Mouse (Mus musculus) cerebellum, adult 18-20 months (tissue): ENCODE measurements around the gene Slc5a10.

Experiments
- DNase-seq, 2 experiments: peaks; one replicate each; pipeline ENCODE4 v3.0.0; 2021

The Slc5a10 gene

DNA sequence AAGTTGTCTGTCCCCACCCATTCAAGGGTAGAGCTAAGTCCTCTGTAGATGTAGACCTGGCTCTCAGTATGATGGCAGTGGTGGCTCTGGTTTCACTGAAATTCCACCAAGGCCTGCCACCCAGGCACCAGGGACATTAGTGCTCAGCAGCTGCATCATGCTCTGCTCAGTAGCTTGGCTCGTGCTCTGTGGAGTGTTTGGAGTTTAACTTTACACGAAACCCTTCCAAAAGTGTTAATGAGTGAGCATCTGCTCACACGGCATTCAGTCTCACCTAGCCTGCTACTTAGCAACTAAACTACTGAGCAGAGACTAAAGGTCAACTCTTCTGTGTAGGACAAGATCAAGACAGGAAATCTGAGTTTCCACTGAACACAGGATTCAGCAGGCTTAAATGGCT lies at the start of gene Slc5a10:
Gene Slc5a10 (minus strand): TSS at position 191 of the 400 bp plus-strand sequence.
- no peak for DNase-seq

DNA sequence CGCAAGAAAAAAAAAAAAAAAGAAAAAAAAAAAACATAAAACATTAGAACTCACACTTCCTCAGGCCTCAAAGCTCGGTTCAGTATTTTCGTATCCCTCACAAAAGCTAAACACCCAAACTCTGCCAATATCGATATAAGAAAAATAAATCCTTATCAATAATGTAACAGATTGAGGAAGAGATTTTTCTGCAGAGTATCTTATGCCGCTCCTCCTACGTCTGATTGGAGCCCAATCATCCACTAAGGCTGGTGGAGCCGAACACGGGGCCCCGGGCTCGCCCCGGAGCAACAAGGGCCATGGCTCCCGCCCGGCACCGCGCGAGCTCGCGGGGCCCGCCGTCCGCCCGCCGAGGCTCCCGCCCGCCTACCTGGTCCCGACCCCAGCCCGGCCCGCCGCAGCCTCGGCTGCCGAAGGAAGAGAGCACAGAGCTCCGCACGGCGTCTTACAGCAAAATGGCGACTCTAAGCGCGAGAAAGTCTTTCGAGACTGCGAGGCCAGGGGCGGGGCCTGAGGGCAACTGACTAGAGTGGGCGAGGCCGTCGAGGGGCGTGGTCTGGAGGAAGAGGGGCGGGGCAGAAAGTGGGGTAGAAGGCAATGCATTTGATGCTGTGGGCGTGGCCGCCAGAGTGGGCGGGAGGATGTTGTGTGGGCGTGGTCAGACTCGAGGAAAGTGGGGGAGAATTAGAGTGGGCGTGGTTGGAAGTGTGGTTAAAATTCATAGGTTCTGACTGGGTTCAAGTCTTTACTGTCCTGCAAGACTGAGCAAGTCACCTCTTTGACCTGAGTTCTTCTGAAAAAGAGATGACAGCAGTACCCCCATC lies 41.2 kb upstream of the Slc5a10 start, which contains the start of gene Prpsap2:
Gene Prpsap2 (minus strand): TSS at position 505 of the 824 bp plus-strand sequence.
- DNase-seq = peak; percentile 99 to 100

DNA sequence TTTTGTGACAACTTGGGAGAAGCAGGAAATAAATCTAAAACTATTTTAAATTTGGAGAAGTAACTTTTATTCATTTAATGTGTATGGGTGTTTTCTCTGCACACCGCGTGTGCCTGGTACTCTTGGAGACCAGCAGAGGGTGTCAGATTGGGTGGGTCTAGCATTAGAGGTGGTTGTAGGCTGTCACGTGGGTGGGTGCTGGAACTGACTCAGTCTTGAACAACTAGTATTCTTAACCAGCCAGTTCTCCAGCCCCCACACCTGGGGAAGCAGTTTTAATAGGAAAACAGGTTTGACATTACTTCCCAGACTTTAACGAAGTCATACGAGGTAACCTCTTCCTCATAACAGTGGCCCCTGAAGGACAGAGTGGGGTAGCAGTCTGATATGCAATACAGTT lies 39.9 kb upstream of the Slc5a10 start:
- DNase-seq = peak in 1 of 2 experiments; percentile 24

DNA sequence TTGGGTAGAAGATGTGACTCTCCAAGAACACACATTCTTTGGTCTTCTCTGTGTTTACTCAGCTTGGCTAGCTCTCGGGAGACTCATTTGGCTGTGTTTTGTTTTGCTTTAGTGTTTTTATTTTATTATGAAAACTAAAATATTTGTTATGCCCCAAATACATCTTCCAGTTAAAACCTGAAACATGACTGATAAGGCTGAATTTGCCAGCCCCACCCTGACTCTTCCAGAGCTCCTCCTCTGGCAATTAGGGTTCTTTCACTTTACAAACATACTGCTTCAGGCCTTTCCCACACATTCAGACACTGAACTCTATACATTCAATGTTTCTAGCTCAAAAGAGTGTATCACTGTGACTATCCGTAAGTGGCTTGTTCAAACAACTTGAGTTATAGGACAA lies 36.5 kb upstream of the Slc5a10 start:
- no peak for DNase-seq

DNA sequence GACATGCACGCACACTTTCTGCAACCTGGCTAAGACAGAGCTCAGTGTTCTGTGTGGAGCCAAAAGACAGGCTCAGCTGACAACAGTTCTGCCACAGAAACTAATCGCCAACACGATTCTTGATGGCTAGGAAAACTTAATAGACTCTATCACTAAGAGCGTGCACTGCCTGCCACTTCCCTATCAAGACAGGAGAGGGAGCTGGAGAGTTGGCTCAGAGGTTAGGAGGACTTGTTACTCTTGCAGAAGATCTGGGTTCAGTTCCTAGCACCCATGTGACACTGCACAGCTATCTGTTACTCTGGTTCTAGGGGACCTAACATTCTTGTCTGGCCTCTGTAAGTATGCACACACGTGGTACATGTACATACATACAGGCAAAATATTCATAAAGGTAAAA lies 31.0 kb upstream of the Slc5a10 start:
- no peak for DNase-seq

DNA sequence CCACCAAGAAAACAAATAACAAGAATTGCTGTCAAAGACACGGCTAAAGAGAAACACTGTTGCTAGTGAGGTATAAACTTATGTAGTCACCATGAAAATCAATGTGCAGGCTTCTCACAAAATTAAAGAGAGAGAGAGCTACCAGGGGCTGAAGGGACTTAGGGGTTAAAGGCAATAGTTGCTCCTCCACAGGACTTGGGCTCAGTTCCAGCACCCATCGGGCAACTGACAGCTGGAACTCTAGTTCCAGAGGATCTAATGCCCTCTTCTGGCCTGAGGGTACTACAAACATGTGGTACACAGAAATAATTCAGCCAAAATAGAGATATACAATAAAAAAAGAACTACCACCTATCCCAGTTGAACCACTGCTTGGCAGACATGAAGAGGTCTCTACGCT lies 26.5 kb upstream of the Slc5a10 start:
- no peak for DNase-seq

DNA sequence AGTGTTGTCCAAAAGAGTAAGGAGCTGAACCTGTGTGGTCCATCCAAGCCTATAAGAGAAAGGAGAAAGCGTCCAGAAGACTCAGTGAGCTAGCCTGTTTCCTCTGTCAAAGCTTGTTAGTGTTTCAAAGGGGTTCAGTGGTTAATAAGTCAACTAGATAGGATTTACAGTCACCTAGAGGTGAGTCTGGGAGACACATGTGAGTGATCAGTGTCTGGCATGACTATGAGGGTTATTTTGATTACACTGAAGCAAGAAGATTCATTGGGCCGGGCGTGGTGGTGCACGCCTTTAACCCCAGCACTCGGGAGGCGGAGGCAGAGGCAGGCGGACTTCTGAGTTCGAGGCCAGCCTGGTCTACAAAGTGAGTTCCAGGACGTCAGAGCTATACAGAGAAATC lies 25.2 kb upstream of the Slc5a10 start:
- DNase-seq = no peak

DNA sequence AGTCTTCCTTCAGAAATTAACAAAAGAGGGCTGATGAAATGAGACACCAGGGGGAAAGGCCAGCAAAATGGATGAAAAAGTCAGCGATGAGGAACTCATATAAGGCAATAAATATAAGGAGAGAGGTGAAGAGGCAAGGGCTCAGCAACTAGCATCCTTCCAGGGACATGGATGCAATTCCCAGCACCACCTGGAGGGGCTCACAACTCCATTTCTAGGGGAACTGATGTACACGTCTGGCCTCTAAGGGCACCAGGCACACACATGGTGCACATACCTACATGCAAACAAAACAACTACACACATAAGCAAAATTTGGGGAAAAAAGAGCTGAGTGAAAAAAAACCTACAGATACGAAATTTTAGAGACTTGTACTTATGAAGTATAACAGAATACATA lies 23.8 kb upstream of the Slc5a10 start:
- DNase-seq = no peak

DNA sequence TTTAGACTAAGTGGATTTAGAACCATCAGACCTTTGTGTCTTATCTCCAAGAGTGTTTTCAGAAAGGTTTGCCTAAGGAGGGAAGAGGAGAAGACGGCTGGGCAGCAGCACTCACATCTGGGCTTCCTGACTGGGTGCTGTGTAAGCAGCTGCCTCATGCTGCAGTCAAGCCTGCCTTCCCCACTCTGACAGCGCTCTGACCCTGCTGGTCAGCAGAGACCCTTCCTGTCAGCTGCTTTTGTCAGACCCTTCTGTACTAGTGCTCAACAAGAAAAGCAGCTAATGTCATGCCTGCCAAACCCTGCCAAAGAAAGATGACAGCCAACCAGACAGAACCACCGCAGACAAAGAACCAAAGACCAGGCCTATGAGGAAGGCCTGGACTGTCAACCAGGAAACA lies 23.1 kb upstream of the Slc5a10 start:
- no peak for DNase-seq

DNA sequence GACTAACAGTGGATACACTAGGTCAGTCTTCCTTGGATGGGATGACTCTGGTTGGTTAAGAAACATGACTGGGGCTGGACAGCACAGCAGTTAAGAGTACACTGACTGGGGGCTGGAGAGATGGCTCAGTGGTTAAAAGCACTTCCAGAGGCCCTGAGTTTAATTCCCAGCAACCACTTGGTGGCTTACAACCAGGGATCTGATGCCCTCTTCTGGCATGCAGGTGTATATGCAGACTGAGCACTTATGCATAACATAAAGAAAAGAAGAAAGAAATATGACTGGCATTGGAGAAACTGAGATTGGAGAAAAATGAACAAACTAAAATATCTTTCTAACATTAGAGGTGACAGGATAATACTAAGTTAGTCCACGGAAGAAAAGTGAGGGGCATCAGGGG lies 19.9 kb upstream of the Slc5a10 start:
- no peak for DNase-seq

DNA sequence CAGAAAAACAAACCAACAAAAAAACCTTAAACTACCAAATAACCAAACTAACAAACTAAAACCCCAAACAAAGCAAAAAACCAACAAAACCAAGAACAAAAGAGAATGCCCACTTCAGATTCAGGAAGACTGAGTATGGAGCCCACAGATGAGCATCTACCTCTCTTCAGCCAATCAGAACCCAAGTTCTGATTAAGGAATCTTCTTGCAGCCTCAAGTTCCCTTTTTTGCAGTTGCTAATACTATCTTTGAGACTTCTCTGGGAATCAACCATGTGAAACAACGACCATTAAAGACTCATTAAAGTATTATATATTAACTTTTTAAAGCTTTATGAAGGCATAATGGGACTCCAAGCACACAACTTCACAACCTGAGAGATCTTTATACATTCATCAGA lies 16.7 kb upstream of the Slc5a10 start:
- no peak for DNase-seq

DNA sequence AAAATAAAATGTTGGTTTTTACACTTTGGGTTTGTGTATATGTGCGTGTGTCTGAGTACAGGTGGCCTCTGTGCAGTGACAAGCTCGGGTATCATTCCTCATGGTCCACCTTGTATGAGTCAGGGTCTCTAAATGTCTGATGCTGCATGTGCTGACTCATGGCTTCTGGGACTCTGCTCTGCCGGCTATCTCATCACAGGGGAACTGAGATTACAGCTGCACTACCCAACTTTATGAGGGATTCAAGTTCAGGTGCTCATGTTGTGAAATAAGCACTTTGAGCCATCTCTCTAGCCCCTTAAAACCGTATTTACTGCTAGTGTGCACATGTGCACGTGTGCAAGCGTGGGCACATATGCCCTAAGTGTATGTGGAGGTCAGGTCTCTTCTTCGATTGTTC lies 12.0 kb upstream of the Slc5a10 start:
- DNase-seq = no peak

DNA sequence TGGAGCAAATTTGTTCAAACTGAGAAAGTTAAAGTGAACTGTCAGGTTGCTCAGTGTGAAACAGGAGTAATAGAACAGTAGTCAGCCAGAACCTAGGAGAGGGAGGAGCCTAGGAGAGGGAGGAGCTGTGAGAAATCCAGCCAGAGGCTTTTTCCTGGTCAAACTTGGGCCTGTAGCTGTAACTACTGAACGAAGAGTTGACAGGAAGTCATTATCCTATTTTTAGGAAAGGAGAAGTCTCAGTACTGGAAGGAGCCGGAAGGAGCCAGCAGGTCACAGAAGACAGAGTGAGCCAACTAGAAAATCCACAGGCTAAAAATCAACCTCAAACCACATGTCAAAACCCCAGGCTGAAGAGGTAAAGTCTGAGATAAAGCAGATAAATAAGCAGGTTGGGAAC lies 7.4 kb upstream of the Slc5a10 start:
- no peak for DNase-seq

DNA sequence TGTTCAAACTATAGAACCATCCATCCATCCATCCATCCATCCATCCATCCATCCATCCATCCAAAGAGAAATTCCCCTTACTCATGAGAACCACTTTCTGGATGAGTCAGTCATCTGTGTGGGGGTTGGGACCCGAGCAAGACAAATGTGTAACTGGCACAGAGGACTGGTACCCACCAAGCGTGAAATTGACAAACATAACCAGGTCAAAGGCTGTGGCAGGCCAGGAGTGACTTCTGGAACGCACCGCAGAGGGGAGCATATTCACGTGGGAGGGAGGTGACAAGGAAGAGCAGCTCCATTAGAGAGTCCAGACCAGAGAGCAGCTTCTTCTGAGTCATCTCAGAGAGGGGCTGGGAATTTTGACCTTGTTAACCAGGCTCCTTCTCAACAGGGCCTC lies 1.5 kb upstream of the Slc5a10 start:
- DNase-seq = no peak

DNA sequence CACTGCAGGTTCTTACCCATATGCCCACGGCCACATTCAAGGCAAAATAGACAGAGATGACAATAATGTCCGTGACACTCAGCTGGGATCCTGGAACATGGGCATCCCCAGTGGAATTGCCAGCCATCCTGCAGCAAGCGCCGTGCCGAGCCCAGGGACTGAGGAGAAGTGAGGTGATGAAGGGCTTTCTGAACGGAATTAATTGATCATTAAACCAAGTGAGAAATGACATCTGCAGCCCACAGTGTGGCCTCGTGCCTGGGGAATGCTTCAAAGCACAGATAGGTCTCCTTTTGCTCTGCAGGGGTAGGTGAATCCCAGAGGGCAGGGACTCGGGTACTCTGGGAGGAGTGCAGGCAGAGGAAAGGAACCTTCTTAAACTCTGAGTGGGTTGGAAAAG lies 800 bp downstream of the Slc5a10 start:
- no peak for DNase-seq

DNA sequence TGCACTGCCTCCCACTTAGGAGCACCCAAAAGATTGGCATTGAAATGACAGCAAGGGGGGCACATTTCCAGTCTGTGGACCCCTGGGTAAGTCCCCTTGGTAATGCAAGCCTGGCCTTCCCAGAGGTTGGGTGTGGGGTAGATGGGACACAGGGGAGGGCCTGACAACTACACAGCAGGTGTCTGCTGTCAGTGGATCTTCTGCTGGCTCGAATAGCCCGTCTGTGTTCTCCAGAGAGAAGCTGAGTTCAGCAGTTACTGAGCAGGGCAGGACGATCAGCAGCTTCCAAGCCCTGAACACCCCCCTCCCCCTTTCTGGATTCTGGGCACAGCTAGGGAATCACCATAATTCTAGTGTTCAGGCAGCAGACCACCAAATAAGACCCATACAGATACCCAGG lies 1.2 kb downstream of the Slc5a10 start:
- DNase-seq = no peak

DNA sequence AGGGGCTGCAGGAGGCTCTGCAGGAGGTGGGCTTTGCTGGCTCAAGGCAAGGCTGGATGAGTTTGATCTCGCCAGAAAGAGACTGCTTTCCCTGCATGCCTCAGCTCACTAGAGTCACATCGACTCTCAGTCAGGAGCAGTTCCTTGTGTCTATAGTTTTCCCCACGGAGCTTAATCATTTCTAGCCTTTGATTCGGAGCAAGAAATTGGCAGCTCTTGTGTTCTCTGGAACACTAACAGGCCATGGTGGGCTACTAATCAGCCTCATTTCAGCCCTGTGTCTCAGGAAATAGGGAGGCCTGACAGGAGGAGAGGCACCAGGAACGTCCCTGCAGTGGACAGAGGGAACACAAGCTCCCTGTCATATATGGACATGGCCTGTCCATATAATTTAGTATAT lies 2.6 kb downstream of the Slc5a10 start:
- no peak for DNase-seq

DNA sequence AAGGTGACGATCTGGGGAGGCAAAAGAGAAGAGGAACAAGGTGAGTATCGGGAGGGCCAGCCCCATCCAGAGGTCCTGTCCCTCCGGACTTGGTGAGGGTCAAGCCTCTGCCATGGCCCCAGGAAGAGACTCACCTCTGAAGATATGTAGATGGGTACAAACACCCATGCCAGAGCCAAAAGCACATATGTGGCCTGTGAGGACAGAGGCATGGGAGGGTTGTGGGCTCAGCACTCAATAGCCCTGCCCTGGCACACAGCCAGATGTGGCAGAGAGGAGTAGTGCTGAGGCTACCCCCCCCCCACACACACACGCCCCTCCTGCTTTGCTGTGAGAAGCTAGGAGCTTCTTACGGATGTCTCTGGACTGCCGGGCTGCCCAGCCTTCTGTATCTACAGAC lies 5.5 kb downstream of the Slc5a10 start:
- DNase-seq = peak in 1 of 2 experiments; percentile 35

DNA sequence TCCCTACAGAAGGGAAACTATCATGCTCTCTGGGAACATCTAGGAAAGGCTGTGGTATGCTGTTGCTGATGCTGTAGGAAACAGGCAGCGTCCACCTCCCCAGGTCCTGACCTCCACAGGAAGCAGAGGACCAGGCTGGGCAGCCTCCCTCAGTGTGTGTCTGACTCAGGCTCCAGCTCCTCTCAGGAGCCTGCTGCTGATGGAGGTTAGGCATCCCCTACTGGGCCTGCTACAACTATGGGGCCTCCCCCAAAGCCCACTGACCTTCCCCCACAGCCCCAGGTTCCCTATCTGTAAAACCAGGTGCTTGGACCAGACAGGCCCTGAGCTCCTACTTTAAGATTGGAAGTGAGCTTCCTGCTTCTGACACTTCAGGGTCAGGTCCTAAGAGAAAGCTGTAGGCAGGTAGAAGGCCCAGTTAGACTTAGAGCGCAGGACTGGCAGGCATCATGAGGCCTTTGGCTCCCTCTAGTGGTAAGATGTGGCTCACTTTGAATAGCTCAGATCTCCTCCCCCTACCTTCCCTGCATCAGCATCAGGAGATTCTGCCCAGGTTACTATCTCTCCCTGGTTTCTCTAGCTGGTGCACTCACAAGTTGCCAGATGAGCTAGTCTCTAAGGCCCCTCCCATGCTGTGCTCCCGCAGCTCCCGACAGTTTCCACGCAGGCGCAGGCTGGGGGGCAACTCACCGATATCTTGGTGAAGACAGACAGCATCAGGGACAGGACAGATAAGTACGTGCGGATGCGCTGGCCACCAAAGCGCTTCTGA lies 6.1 kb downstream of the Slc5a10 start:
- peak; percentile 81 to 84 for DNase-seq

DNA sequence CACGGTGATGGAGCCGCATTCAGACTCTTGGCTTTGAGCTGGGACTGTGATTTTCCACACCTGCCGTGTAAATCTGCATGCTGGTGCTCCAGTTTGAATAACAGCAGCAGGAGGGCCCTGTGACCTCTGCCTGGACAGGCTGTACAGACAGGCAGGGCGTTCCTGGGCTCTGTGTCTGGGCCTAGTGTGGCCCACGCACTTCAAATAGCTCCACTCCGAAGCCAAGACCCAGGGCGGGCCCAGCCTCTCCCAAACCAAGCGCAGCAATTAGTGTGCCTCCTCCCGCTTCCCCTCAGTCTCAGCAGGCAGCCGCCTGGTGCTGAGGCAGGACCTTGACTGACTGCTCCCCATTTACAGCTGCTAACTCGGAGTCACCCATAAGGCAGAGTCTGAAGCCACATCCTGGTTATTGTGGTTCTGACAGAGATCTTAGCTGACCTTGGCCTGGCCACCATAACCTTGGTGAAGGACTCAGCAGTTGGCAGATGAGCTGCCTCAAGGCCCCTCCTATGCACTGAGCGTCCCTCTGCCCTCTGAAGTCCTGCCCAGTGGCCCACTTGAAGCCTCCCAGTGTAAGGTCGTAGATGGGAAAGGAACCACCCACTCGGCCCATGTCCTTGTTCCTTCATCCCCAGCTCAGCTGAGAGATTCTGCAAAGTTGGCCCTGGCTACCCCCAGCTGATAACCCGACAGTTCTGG lies 7.3 kb downstream of the Slc5a10 start:
- no peak for DNase-seq

DNA sequence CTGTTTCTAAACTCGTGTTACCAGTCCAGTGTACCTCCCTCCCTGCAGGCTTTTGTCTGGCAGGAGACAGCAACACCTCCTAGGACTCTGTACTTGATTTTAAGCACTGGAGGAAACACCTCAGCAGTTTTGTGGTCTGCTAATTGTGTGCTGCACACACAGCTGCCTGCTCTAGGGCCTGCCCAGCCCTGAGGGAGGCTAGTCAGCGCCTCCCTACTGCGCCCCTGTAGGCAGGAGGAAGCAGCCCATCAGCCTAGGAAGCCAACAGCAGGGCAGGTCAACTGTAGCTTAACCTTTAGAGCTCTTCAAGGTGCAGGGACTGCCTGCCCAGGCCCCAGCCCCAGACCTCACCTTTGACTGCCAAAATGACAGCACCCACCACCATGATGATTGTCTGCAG lies 11.7 kb downstream of the Slc5a10 start:
- DNase-seq = no peak

DNA sequence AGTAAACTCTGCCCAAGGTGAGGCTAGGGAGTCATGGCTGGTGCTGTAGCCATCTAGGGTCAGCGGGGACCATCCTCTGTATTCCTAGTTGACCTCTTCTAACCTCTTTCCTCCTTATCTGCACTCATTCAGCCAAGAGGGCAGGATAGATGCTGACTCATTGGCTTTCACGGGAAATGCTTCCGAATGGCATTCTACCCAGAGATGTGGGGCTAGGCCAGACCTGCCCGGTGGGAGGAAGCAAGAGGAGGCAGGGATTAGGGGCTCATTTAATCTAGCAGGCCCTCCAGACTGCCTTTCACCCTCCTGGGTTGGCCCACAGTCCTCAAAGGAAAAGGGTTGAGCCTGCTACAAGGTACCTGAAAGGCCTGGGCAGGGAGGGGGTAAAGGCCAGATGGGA lies 14.4 kb downstream of the Slc5a10 start:
- no peak for DNase-seq

DNA sequence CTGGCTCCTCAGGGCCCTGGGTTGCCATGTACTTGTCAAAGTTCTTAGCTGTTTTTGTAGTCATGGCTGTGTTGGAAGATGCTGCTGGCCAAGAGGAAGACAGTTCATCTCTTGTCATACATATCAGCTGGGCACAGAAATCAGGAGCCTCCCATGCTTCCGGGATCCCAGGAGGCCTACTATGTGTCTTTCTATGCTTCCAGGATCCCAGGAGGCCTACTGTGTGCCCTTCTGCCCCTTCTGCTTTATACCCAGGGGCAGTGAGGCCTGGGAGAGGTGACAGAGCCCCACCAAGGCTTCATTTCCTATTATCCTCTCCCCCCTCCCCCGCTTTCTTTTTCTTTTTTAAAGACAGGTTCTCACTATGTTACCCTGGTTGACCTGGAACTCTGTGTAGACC lies 15.0 kb downstream of the Slc5a10 start:
- no peak for DNase-seq

DNA sequence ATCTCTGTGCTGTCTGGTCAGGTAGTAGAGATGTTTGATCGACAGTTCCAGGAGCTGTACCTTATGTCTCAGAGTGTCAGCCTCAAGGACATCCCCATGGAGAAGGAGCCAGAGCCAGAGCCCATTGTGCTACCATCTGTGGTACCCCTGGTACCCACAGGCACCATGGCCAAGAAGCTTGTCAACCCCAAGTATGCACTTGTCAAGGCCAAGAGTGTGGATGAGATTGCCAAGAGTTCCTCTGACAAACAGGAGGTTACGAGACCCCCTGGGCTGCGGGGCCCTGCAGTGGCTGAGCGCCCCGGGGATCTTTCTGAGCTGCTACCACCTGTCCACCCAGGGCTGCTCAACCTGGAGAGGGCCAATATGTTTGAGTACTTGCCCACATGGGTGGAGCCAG lies 18.1 kb downstream of the Slc5a10 start:
- no peak for DNase-seq
